Mouse (Mus musculus): Measurements from ENCODE around the gene D10Jhu81e. TPM values are rescaled to one million over a fixed set of nuclear protein-coding genes. Genes with fewer than 3 reads are reported as not detected.

D10Jhu81e gene
- polyA plus RNA-seq, 1 experiment from 2014 or later = 17.9 TPM

- Histone ChIP-seq H3K4me3 (replicated peaks; ENCODE audit: low read depth, low read length) (peak overlapping the region; percentile 62), H3K4me1 (ENCODE audit: control insufficient read depth, insufficient read depth, low read length) (peaks cover 8% of the 10 kb centered on the region; the same call in 1 of the 2 replicates), H3K9ac (replicated peaks; ENCODE audit: low read length) (peak overlapping the region; percentile 25; the same call in 1 of the 2 replicates), H3K4me2 (ENCODE audit: low read length) (peak overlapping the region; percentile 89), H3K36me3 (ENCODE audit: control insufficient read depth, insufficient read depth, low read length) (peaks cover 57% of the 10 kb centered on the region), H3K27ac (replicated peaks; ENCODE audit: low read depth, low read length) (peak overlapping the region; percentile 52), H3K9me3 (ENCODE audit: control insufficient read depth, low read length) (no peaks in the 10 kb centered on the region), H3K27me3 (ENCODE audit: control insufficient read depth, insufficient read depth, low read length) (no peaks in the 10 kb centered on the region)
- ATAC-seq (ENCODE audit: low FRiP score, low TSS enrichment) (peak; percentile 43; the same call in 1 of the 2 replicates), DNase-seq (no peak)
- WGBS = 20% methylated on average over 9 of the region's 9 CpGs
These were observed 15.8 kb upstream of the D10Jhu81e start for GRCm38 (mm10) chr10:78185381-78185725.

GRCm38 (mm10) chr10:78184531-78185380 is 15.2 kb upstream of the D10Jhu81e start, which contains the start of gene Pwp2:
TSS of gene Pwp2 (minus strand) at chr10:78185149.
- Histone ChIP-seq H3K4me3 (replicated peaks; ENCODE audit: low read depth, low read length) (peak within 1 kb of the TSS; percentile 62), H3K9ac (replicated peaks; ENCODE audit: low read length) (peak within 1 kb of the TSS; percentile 55), H3K36me3 (ENCODE audit: control insufficient read depth, insufficient read depth, low read length) (peaks cover 57% of the 10 kb centered on the region), H3K4me2 (ENCODE audit: low read length) (peak within 1 kb of the TSS; percentile 89), H3K27ac (replicated peaks; ENCODE audit: low read depth, low read length) (peak within 1 kb of the TSS; percentile 52), H3K27me3 (ENCODE audit: control insufficient read depth, insufficient read depth, low read length) (no peaks in the 10 kb centered on the region), H3K9me3 (ENCODE audit: control insufficient read depth, low read length) (no peaks in the 10 kb centered on the region), H3K4me1 (ENCODE audit: control insufficient read depth, insufficient read depth, low read length) (peaks cover 8% of the 10 kb centered on the region; the same call in 1 of the 2 replicates)
- DNase-seq (peak; percentile 98), ATAC-seq (ENCODE audit: low FRiP score, low TSS enrichment) (peak; percentile 95)
- WGBS = 2% methylated on average over 47 of the region's 47 CpGs

- no peak for ATAC-seq (ENCODE audit: low FRiP score, low TSS enrichment)
These were observed 14.0 kb upstream of the D10Jhu81e start for GRCm38 (mm10) chr10:78183577-78183976.

GRCm38 (mm10) chr10:78182321-78182720 is 12.7 kb upstream of the D10Jhu81e start:
- no peaks in the 10 kb centered on the region for H3K27me3 ChIP-seq (ENCODE audit: control insufficient read depth, insufficient read depth, low read length)
- peaks cover 57% of the 10 kb centered on the region for H3K36me3 ChIP-seq (ENCODE audit: control insufficient read depth, insufficient read depth, low read length)
- DNase-seq = no peak
- H3K4me2 ChIP-seq (ENCODE audit: low read length) = no peak overlapping the region
- H3K4me3 ChIP-seq (replicated peaks; ENCODE audit: low read depth, low read length) = no peak overlapping the region
- ATAC-seq (ENCODE audit: low FRiP score, low TSS enrichment) = no peak
- no peak overlapping the region for H3K27ac ChIP-seq (replicated peaks; ENCODE audit: low read depth, low read length)
- no peaks in the 10 kb centered on the region for H3K9me3 ChIP-seq (ENCODE audit: control insufficient read depth, low read length)
- peaks cover 8% of the 10 kb centered on the region; the same call in 1 of the 2 replicates for H3K4me1 ChIP-seq (ENCODE audit: control insufficient read depth, insufficient read depth, low read length)
- 97% methylated on average over 17 of the region's 17 CpGs for WGBS
- H3K9ac ChIP-seq (replicated peaks; ENCODE audit: low read length) = no peak overlapping the region

More at GRCm38 (mm10) chr10:78183577-78183976, 14.0 kb upstream of the D10Jhu81e start:
- peaks cover 57% of the 10 kb centered on the region for H3K36me3 ChIP-seq (ENCODE audit: control insufficient read depth, insufficient read depth, low read length)
- H3K4me2 ChIP-seq (ENCODE audit: low read length) = no peak overlapping the region
- 90% methylated on average over 3 of the region's 3 CpGs for WGBS
- no peaks in the 10 kb centered on the region for H3K9me3 ChIP-seq (ENCODE audit: control insufficient read depth, low read length)
- peaks cover 8% of the 10 kb centered on the region; the same call in 1 of the 2 replicates for H3K4me1 ChIP-seq (ENCODE audit: control insufficient read depth, insufficient read depth, low read length)
- 0 out of 2 replicates have a peak overlapping the region, but pooled peaks have one; percentile 62 for H3K4me3 ChIP-seq (replicated peaks; ENCODE audit: low read depth, low read length)
- no peak overlapping the region for H3K27ac ChIP-seq (replicated peaks; ENCODE audit: low read depth, low read length)
- no peaks in the 10 kb centered on the region for H3K27me3 ChIP-seq (ENCODE audit: control insufficient read depth, insufficient read depth, low read length)
- no peak for DNase-seq
- no peak overlapping the region for H3K9ac ChIP-seq (replicated peaks; ENCODE audit: low read length)

GRCm38 (mm10) chr10:78174474-78174873 is 4.9 kb upstream of the D10Jhu81e start:
- Histone ChIP-seq H3K4me3 (replicated peaks; ENCODE audit: low read depth, low read length) (no peak overlapping the region), H3K27me3 (ENCODE audit: control insufficient read depth, insufficient read depth, low read length) (no peaks in the 10 kb centered on the region), H3K27ac (replicated peaks; ENCODE audit: low read depth, low read length) (no peak overlapping the region), H3K4me1 (ENCODE audit: control insufficient read depth, insufficient read depth, low read length) (no peaks in the 10 kb centered on the region), H3K36me3 (ENCODE audit: control insufficient read depth, insufficient read depth, low read length) (peaks cover 86% of the 10 kb centered on the region), H3K4me2 (ENCODE audit: low read length) (no peak overlapping the region), H3K9me3 (ENCODE audit: control insufficient read depth, low read length) (no peaks in the 10 kb centered on the region), H3K9ac (replicated peaks; ENCODE audit: low read length) (no peak overlapping the region)
- DNase-seq (no peak), ATAC-seq (ENCODE audit: low FRiP score, low TSS enrichment) (no peak)
- 96% methylated on average over 5 of the region's 5 CpGs for WGBS

GRCm38 (mm10) chr10:78171581-78171980 is 2.0 kb upstream of the D10Jhu81e start:
- H3K27ac ChIP-seq (replicated peaks; ENCODE audit: low read depth, low read length) = no peak overlapping the region
- H3K4me1 ChIP-seq (ENCODE audit: control insufficient read depth, insufficient read depth, low read length) = peaks cover 11% of the 10 kb centered on the region
- H3K9me3 ChIP-seq (ENCODE audit: control insufficient read depth, low read length) = no peaks in the 10 kb centered on the region
- H3K36me3 ChIP-seq (ENCODE audit: control insufficient read depth, insufficient read depth, low read length) = peaks cover 69% of the 10 kb centered on the region
- no peak overlapping the region for H3K4me2 ChIP-seq (ENCODE audit: low read length)
- ATAC-seq (ENCODE audit: low FRiP score, low TSS enrichment) = no peak
- no peak overlapping the region for H3K9ac ChIP-seq (replicated peaks; ENCODE audit: low read length)
- DNase-seq = no peak
- H3K27me3 ChIP-seq (ENCODE audit: control insufficient read depth, insufficient read depth, low read length) = no peaks in the 10 kb centered on the region
- WGBS = 95% methylated on average over 9 of the region's 9 CpGs
- no peak overlapping the region for H3K4me3 ChIP-seq (replicated peaks; ENCODE audit: low read depth, low read length)

GRCm38 (mm10) chr10:78171057-78171456 is 1.5 kb upstream of the D10Jhu81e start:
- no peak for DNase-seq
- Histone ChIP-seq H3K27me3 (ENCODE audit: control insufficient read depth, insufficient read depth, low read length) (no peaks in the 10 kb centered on the region), H3K36me3 (ENCODE audit: control insufficient read depth, insufficient read depth, low read length) (peaks cover 69% of the 10 kb centered on the region), H3K9ac (replicated peaks; ENCODE audit: low read length) (no peak overlapping the region), H3K4me3 (replicated peaks; ENCODE audit: low read depth, low read length) (no peak overlapping the region), H3K27ac (replicated peaks; ENCODE audit: low read depth, low read length) (no peak overlapping the region), H3K4me2 (ENCODE audit: low read length) (no peak overlapping the region), H3K9me3 (ENCODE audit: control insufficient read depth, low read length) (no peaks in the 10 kb centered on the region), H3K4me1 (ENCODE audit: control insufficient read depth, insufficient read depth, low read length) (peaks cover 11% of the 10 kb centered on the region)
- 94% methylated on average over 7 of the region's 7 CpGs for WGBS
- no peak for ATAC-seq (ENCODE audit: low FRiP score, low TSS enrichment)

GRCm38 (mm10) chr10:78170445-78170844 is 863 bp upstream of the D10Jhu81e start:
- ATAC-seq (ENCODE audit: low FRiP score, low TSS enrichment) (no peak), DNase-seq (peak; percentile 2)
- Histone ChIP-seq H3K27me3 (ENCODE audit: control insufficient read depth, insufficient read depth, low read length) (no peaks in the 10 kb centered on the region), H3K9me3 (ENCODE audit: control insufficient read depth, low read length) (no peaks in the 10 kb centered on the region), H3K4me1 (ENCODE audit: control insufficient read depth, insufficient read depth, low read length) (peaks cover 11% of the 10 kb centered on the region), H3K4me3 (replicated peaks; ENCODE audit: low read depth, low read length) (peak overlapping the region; percentile 74; the same call in 1 of the 2 replicates), H3K36me3 (ENCODE audit: control insufficient read depth, insufficient read depth, low read length) (peaks cover 69% of the 10 kb centered on the region), H3K9ac (replicated peaks; ENCODE audit: low read length) (peak overlapping the region; percentile 49; the same call in 1 of the 2 replicates), H3K4me2 (ENCODE audit: low read length) (peak overlapping the region; percentile 85), H3K27ac (replicated peaks; ENCODE audit: low read depth, low read length) (peak overlapping the region; percentile 70; the same call in 1 of the 2 replicates)
- 52% methylated on average over 2 of the region's 2 CpGs for WGBS

All from midbrain, embryonic 14.5 days (tissue).